Mouse (Mus musculus): ENCODE data around the gene Lmna. TPM values are rescaled to one million over a fixed set of nuclear protein-coding genes. Genes with fewer than 3 reads are reported as not detected.
A peak's percentile ranks its signal among the peaks of the same experiment; 100 is the strongest.

The Lmna gene
- polyA plus RNA-seq, 1 experiment from 2014 or later = 51.6 TPM

DNA sequence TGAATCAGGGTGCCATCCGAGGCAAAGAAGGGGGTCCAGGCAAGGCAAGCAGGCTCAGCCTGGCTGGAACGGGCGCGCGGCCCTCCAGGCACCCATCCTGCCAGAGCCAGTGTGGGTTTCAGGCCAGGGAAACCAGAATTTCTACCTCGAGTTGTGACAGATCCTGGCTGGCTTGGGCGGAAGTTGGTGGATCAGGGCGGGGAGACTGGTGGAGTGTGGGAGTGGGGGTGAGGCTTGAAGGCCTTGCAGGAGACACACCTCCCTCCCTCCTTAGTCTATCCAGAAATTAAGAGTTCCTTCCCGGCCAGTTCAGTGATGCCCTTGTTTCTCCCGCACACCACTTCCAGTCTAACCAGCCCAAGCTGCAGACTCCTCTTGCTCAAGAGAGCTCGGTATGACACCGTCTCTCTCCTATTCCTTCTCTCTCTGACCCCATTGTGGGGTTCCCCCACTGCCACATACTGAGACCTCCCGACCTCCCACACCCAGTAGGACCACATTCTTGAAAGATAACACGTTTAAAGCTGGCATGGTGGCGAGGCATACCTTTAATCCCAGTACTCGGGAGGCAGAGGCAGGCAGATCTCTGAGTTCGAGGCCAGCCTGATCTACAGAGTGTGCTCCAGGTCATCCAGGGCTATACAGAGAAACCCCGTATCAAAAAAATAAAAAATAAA lies 54.0 kb downstream of the Lmna start:
- H3K4me1 ChIP-seq = peaks cover 28% of the 10 kb centered on the region
- H3K9ac ChIP-seq = no peak overlapping the region
- H3K9me3 ChIP-seq = no peaks in the 10 kb centered on the region
- H3K27me3 ChIP-seq (replicated peaks) = no peaks in the 10 kb centered on the region
- ATAC-seq (replicated peaks) = no peak
- H3K27ac ChIP-seq = no peak overlapping the region
- no peak overlapping the region for H3K4me2 ChIP-seq
- peaks cover 7% of the 10 kb centered on the region; the same call in 1 of the 2 replicates for H3K36me3 ChIP-seq (replicated peaks)
- H3K4me3 ChIP-seq = no peak overlapping the region
- WGBS = 81% methylated on average over 18 of the region's 18 CpGs

DNA sequence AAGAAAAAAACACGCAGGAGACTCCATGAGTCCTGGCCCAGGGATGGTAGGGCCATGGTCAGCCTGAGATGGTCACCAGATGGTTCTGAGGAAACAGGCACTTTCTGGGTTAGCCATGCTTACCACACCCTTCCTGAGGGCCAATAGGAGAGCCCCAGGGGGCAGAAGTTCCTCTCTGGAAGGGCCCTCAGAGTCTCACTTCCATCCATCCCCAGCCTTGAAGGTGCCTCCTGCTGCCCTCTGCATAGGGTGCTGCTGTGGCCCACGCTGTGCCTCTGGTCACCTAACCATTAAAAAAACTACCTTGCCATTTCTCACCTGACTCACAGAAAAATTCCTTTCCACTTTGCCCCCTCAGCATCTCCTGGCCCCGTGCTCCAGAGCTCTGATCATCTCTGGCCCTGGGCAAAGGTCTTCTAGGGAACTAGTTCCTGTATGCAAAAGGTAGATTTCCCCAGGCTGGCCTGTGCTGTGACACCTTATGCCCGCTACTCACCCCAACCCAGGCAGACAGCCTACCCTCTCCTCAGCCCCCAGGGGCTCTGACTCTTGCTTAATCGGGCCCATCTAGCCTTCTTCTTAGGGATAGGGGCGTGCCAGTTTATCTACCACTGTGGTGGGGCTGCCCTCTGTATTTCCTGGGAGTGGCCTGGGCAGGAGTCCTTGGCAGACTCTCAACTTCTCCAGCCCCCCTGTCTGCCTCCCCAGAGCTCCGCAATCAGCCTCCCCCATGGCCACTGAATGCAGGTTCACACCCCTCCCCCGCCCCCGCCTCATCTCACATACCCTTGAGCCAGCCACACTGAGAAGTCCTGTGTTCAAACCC lies 54.8 kb downstream of the Lmna start:
- H3K4me1 ChIP-seq = peaks cover 28% of the 10 kb centered on the region
- no peak overlapping the region for H3K27ac ChIP-seq
- H3K4me3 ChIP-seq = no peak overlapping the region
- ATAC-seq (replicated peaks) = no peak
- no peaks in the 10 kb centered on the region for H3K9me3 ChIP-seq
- WGBS = 64% methylated on average over 9 of the region's 9 CpGs
- H3K36me3 ChIP-seq (replicated peaks) = peaks cover 7% of the 10 kb centered on the region; the same call in 1 of the 2 replicates
- H3K27me3 ChIP-seq (replicated peaks) = no peaks in the 10 kb centered on the region
- H3K4me2 ChIP-seq = no peak overlapping the region
- no peak overlapping the region for H3K9ac ChIP-seq

DNA sequence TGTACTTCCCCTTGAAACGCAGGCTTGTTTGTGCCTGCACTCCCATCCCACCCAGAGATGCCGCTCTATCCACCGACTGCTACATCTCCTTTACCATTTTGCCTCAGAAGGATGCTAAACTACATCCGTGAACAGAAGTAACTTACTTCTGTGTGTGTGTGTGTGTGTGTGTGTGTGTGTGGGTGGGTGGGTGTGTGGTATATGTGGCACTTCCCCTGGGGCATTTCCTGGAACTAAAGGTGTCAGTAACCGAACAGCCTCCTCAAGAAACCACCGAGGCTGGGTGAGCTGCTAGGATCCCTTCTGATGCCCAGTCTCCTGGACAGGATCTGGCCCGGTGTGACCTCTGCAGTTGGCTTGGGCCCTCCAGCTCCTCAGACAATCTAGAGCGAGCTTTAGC lies 55.8 kb downstream of the Lmna start:
- H3K9me3 ChIP-seq = no peaks in the 10 kb centered on the region
- H3K4me3 ChIP-seq = no peak overlapping the region
- no peak overlapping the region for H3K4me2 ChIP-seq
- WGBS = 84% methylated on average over 8 of the region's 8 CpGs
- H3K27me3 ChIP-seq (replicated peaks) = no peaks in the 10 kb centered on the region
- no peak overlapping the region for H3K27ac ChIP-seq
- no peak for ATAC-seq (replicated peaks)
- peaks cover 7% of the 10 kb centered on the region; the same call in 1 of the 2 replicates for H3K36me3 ChIP-seq (replicated peaks)
- H3K4me1 ChIP-seq = peaks cover 29% of the 10 kb centered on the region
- no peak overlapping the region for H3K9ac ChIP-seq

DNA sequence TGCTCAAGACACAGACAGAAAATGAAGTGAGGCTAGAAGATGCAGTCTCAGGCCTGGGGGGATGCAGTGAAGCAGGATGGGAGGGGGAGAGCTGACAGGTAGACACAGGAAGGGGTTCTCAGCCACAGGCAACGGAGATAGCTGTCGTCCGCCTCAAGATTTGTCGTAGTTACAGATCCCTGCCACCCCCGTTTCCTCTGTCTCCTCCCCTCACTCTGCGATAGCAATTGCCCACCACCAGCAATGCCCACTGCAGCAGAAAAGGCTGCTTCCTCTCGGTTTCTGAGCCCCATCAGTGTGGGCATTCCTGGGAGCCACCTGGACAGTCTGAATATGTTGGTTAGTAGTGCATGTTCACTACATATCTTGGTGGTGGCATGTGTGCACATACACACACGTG lies 56.4 kb downstream of the Lmna start:
- no peak overlapping the region for H3K27ac ChIP-seq
- H3K27me3 ChIP-seq (replicated peaks) = no peaks in the 10 kb centered on the region
- no peak for ATAC-seq (replicated peaks)
- no peak overlapping the region for H3K9ac ChIP-seq
- H3K36me3 ChIP-seq (replicated peaks) = peaks cover 7% of the 10 kb centered on the region; the same call in 1 of the 2 replicates
- H3K4me3 ChIP-seq = no peak overlapping the region
- peaks cover 28% of the 10 kb centered on the region for H3K4me1 ChIP-seq
- no peaks in the 10 kb centered on the region for H3K9me3 ChIP-seq
- no peak overlapping the region for H3K4me2 ChIP-seq
- WGBS = 54% methylated on average over 8 of the region's 8 CpGs

DNA sequence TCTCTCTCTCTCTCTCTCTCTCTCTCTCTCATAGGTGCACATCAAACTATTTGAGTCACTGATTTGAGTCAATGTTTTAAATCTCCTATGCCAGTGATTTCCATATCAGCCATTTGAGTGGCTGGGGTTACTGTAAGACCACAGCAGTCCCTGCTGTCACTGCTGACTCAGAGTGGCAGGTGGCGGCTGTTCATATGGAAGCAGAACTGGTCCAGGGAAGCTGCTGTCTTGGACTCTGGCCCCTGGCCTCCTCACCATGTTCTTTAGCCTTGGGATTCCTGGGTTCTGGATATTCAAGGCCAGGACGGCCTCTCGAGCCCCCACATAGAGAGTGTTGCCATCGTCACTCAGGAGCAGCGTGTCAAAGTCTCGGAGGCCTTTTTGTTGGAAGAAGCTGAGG lies 57.0 kb downstream of the Lmna start:
- WGBS = 79% methylated on average over 6 of the region's 6 CpGs
- Histone ChIP-seq H3K9me3 (no peaks in the 10 kb centered on the region), H3K27ac (no peak overlapping the region), H3K4me3 (no peak overlapping the region), H3K4me1 (peaks cover 22% of the 10 kb centered on the region), H3K4me2 (no peak overlapping the region), H3K27me3 (replicated peaks) (no peaks in the 10 kb centered on the region), H3K36me3 (replicated peaks) (peaks cover 9% of the 10 kb centered on the region; the same call in 1 of the 2 replicates), H3K9ac (no peak overlapping the region)
- ATAC-seq (replicated peaks) = no peak

DNA sequence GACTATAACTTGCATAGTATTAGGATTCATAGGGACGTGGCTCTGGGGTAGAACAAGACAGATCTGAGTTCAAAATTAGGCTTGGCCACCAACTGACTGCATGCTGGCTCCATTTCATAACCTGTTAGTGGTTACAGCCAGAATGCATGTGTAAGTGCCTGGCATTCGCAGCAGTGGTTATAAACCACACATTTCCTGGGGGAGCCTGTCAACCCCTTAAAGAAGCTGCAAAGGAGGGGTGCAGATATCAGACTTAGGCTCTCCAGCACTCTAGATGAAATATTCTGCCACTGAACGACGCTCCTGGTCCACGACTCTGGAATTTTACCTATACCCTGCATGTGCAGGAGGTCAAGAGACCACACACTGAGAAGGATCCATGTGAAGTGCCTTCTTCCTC lies 57.5 kb downstream of the Lmna start:
- Histone ChIP-seq H3K9ac (no peak overlapping the region), H3K4me2 (no peak overlapping the region), H3K4me1 (peaks cover 17% of the 10 kb centered on the region), H3K4me3 (no peak overlapping the region), H3K27me3 (replicated peaks) (no peaks in the 10 kb centered on the region), H3K27ac (no peak overlapping the region), H3K9me3 (no peaks in the 10 kb centered on the region), H3K36me3 (replicated peaks) (peaks cover 12% of the 10 kb centered on the region; the same call in 1 of the 2 replicates)
- ATAC-seq (replicated peaks) = no peak
- WGBS = 82% methylated on average over 5 of the region's 5 CpGs

DNA sequence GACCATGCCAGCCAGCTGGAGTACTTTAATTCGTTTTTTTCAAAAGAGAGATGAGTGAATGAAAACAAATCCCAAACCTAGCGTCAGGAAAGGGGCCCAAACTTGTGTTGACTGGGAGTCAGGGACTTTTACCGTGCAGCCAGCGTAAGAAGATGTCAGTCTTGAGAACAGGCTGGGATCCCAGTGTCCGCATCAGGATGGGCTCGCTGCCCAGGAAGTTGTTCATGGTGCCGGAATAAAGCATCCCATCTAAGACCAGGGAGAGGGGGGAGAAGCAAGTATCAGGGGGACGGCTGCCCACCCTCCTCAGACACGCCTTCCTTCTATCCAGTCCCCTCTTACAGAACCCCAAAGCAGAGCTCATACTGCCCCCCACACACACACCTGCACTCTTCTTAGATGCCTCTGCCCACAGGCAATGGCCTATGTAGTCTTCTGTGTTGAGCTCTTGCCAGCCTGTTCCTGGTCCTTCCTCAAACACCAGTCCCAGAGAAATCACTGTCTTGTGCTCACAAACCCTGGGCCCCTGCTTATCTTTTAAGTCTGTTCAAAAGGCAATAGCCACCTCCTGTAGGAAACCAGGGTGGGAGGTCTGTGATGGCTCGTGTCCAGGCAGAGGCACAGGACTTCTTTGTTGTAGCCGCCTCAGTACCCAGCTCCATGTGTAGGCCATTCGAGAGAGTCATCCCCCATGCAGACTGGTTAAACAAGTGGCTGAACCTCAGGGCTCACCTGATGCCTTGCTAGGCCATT lies 59.2 kb downstream of the Lmna start:
- H3K4me1 ChIP-seq = peaks cover 6% of the 10 kb centered on the region
- H3K4me3 ChIP-seq = no peak overlapping the region
- H3K4me2 ChIP-seq = no peak overlapping the region
- H3K27ac ChIP-seq = no peak overlapping the region
- no peaks in the 10 kb centered on the region for H3K27me3 ChIP-seq (replicated peaks)
- no peak overlapping the region for H3K9ac ChIP-seq
- 71% methylated on average over 12 of the region's 12 CpGs for WGBS
- H3K9me3 ChIP-seq = no peaks in the 10 kb centered on the region
- H3K36me3 ChIP-seq (replicated peaks) = peaks cover 19% of the 10 kb centered on the region; the same call in 1 of the 2 replicates
- no peak for ATAC-seq (replicated peaks)

DNA sequence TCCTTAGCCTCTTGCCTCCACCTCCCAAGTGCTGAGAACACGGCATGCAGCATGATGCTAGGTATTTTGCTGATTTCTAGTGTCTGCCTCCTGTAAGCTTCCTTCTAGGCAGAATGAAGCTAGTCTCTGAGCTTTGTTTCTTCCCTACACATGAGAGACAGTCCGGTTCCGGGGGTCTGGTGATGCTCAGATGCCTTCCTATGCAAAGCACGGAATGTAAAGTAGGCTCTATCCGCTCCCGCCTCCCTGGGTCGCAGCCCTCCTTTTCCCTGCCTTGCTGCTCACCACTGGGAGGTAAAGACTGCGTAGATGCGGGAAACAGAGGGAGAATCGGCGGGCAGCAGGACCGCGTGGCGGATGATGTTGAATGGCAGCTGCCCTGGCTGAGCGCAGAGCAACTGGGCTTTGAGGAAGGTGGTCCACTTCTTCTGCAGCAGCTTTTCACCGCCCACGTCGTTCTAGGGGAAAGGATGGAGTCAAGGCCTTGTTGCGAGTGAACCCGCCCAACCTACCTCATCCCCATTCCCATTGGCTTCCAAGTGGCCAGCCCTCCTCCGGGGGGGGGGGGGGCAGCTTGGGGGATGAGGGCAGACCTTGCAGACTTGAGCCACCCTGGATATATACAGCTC lies 60.2 kb downstream of the Lmna start:
- Histone ChIP-seq H3K36me3 (replicated peaks) (peaks cover 27% of the 10 kb centered on the region; the same call in 1 of the 2 replicates), H3K27me3 (replicated peaks) (no peaks in the 10 kb centered on the region), H3K4me1 (peaks cover 6% of the 10 kb centered on the region), H3K4me3 (peak overlapping the region; percentile 6; the same call in 1 of the 2 replicates), H3K4me2 (peak overlapping the region; percentile 31), H3K9ac (peak overlapping the region; percentile 26; the same call in 1 of the 2 replicates), H3K27ac (no peak overlapping the region; the same call in 1 of the 2 replicates), H3K9me3 (no peaks in the 10 kb centered on the region)
- ATAC-seq (replicated peaks) = 0 out of 2 replicates have a peak, but pooled peaks have one; percentile 48
- WGBS = 4% methylated on average over 21 of the region's 21 CpGs

DNA sequence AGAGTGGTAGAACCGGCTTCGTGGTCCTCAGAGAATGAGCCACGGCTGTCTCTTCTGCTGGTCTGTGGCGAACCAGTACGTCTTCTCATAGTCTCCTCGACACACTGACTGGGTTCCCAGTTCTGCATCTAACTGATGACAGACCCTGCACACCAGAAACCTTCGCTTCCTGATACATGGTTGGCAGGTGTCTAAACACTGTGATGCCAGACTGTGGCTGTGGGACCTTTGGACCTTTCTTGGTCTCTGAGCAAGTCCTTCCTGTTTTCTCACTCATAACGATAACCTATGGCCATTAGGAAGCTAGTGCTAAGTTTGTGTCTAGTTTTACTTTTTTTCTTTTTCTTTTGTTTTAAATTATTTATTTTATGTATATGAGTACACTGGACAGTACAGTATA lies 61.3 kb downstream of the Lmna start:
- ATAC-seq (replicated peaks) = no peak
- H3K4me3 ChIP-seq = no peak overlapping the region
- no peaks in the 10 kb centered on the region for H3K27me3 ChIP-seq (replicated peaks)
- no peaks in the 10 kb centered on the region for H3K9me3 ChIP-seq
- WGBS = 94% methylated on average over 8 of the region's 8 CpGs
- peaks cover 6% of the 10 kb centered on the region for H3K4me1 ChIP-seq
- H3K27ac ChIP-seq = no peak overlapping the region
- no peak overlapping the region for H3K4me2 ChIP-seq
- H3K36me3 ChIP-seq (replicated peaks) = peaks cover 31% of the 10 kb centered on the region; the same call in 1 of the 2 replicates
- H3K9ac ChIP-seq = no peak overlapping the region

DNA sequence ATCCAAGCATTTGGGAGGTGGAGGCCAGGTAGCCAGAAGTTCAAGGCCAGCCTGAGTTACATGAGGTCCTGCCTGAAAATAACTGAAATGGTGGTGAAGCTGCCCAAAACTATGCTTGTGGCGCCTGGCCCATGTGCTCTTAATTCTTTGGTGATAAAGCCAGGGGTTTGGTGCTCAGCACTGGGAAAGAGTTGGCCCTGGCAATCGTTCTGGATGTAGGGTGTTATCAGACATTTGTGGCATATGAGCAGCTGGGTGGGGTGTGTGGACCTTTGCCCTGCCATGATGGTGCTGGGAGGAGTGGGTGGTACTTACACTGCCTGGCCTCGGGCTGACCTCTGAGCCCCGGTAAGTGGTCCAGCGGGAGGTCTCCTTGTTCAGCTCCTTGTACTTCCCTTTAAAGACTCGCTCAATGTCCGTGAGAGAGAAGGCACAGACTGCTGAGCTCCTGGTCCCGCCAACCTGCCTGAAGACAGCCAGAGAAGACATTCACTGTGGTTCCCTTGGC lies 62.0 kb downstream of the Lmna start:
- Histone ChIP-seq H3K4me3 (no peak overlapping the region), H3K9me3 (no peaks in the 10 kb centered on the region), H3K4me2 (no peak overlapping the region), H3K4me1 (peaks cover 6% of the 10 kb centered on the region), H3K27me3 (replicated peaks) (no peaks in the 10 kb centered on the region), H3K27ac (no peak overlapping the region), H3K36me3 (replicated peaks) (peaks cover 33% of the 10 kb centered on the region; the same call in 1 of the 2 replicates), H3K9ac (no peak overlapping the region)
- no peak for ATAC-seq (replicated peaks)
- WGBS = 71% methylated on average over 8 of the region's 8 CpGs

DNA sequence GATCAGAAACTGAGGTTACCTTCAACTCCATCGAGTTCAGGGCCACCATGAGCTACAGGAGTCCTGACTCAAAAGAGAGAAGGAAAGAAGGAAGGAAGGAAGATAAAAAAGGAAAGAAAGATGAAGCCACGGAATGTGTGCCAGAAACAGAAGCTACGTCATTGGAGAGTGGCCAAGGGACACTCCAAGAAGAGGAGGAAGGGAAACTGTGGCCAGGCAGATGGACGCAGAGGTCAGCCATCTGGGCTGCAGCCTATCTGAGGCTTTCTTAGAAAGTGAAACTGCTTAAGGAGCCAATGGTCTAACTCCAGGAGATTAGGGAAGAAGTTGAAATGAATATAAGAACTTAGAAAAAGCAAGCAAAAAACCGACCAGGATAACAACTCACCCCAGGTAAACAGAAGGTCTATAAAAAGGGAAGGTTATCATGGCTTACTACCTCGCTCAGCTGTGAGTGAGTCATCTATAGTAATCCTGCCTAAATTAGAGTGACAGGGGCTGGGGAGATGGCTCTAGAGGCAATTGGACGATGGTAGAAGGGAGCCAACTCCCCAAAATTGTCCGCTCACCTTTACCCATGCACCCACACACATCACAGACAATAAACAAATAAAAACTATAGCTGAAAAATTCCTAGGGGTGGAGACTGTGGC lies 63.2 kb downstream of the Lmna start:
- Histone ChIP-seq H3K36me3 (replicated peaks) (peaks cover 32% of the 10 kb centered on the region; the same call in 1 of the 2 replicates), H3K4me1 (peaks cover 6% of the 10 kb centered on the region), H3K9ac (no peak overlapping the region), H3K27me3 (replicated peaks) (no peaks in the 10 kb centered on the region), H3K4me2 (no peak overlapping the region), H3K4me3 (no peak overlapping the region), H3K27ac (no peak overlapping the region), H3K9me3 (no peaks in the 10 kb centered on the region)
- 81% methylated on average over 8 of the region's 8 CpGs for WGBS
- no peak for ATAC-seq (replicated peaks)

Measured in midbrain, embryonic 15.5 days (tissue).